Mouse (Mus musculus): ENCODE measurements around the gene Stx18. TPM values are rescaled to one million over a fixed set of nuclear protein-coding genes. Genes with fewer than 3 reads are reported as not detected.

Stx18 gene
- total RNA-seq, 2 experiments from 2014 or later = 38.7 to 39.9 TPM

DNA sequence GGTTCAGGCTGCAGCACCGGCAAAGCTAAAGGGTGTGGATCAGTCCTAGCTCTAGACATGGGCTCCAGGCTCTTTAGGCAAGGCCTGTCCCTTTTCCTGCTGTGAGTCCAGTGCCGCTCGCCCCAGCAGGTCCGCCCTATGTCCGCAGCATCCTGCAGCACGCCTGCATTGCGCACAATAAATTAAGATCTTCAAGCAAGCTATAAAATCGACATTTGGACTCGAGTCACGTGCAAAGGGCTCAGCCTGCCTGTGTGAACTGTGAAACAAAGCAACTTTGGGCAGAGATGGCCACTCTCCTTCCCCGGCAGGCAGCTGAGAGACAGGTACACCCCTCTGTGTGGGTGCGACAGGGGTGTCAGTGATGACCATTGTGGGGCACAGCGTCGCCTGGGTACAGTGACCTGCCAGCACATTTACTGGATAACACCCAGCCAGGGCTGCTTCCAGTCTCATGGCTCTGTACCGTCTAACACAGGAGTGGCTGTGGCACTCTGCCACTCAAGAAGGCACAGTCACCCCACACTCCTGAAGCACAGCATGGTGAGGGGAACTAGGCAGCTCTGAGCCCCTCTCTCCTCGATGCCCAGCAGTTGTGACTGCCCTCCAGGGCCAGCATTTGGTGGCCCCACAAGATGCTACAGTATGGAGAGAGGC, 135.8 kb downstream of the Stx18 start:
- no peak for DNase-seq (ENCODE audit: low spot score in 2 of 2)
- intact Hi-C loops (cut with DNase I) = no loop called here

DNA sequence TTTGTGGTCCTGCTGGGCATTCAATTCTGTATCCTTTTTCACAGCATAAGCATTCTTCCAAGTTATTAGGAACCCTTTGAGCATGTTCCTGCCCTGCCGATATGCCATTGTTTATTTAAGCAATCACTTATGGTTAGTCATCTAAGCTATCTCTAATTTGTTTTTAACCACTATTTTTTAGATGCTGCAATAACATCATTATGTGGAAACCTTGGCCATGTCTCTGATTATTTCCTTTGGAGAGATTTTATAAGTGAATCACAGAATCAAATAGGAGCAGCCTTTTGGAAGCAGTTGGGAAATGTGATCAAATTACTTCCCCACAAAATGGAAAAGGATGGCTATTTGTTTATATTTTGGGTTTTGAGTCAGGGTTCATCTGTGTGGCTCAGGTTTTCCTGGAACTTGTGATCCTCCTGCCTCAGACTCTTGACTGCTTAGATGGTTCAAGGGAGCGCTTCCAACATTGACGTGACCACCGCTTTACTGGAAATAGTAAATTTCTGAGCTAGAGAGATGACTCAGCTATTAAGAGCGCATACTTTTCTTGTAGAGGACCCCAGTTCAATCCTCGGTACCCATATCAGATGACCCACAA, 146.2 kb downstream of the Stx18 start:
- intact Hi-C loops (cut with DNase I) = no loop called here
- no peak for DNase-seq (ENCODE audit: low spot score in 2 of 2)

DNA sequence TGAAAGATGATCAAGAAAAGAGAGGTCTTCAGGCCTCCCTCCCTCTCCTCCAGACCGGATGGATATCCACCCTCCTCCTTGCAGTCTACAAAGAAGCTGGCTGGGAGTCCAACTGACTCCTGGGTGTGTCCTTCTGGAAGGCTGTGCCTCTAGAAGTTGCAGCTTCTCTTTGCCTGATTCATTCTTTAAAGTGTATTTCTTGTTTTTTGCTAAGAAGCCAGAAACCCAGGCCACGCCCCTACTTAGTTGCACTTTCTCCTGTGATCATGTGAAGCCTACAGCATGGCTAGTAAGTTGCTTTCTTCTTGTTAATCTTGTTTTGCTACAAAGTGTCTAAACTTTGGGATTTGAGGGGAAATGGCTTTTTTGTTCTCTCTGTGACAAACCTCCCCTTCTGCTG, 148.5 kb downstream of the Stx18 start:
- intact Hi-C loops (cut with DNase I) = no loop called here
- no peak for DNase-seq (ENCODE audit: low spot score in 2 of 2)

Other genes with a start within 250 kb of the Stx18 start
- 1 to 10 TPM; 3.1 to 4.1 TPM for gene Msx1, start 214.2 kb upstream of the Stx18 start, total RNA-seq (2021)
- gene Nsg1, start 121.2 kb downstream of the Stx18 start, total RNA-seq (2021) = 100 to 1,000 TPM; 562 to 601 TPM
- 10 to 100 TPM; 16.2 to 18.8 TPM for gene Zbtb49, start 181.7 kb downstream of the Stx18 start, total RNA-seq (2021)
- gene Lyar, start 181.7 kb downstream of the Stx18 start, total RNA-seq (2021) = 10 to 100 TPM; 10.3 to 11.7 TPM
- gene Tmem128, start 221.4 kb downstream of the Stx18 start, total RNA-seq (2021) = 10 to 100 TPM; 36.1 to 38.0 TPM
- not detected for gene Otop1, start 237.2 kb downstream of the Stx18 start, total RNA-seq (2021)